Mouse (Mus musculus) adrenal gland, adult 8-10 months (tissue): ENCODE measurements around the gene Srp54c. TPM values are rescaled to one million over a fixed set of nuclear protein-coding genes. Genes with fewer than 3 reads are reported as not detected.
"Not testable (repeated sequence)": the region's sequence is repeated elsewhere in the genome, so short reads cannot be mapped to it uniquely, and the experiment has no call there.

Experiments
- DNase-seq: peaks from one replicate; pipeline ENCODE4 v3.0.0; 2022
- total RNA-seq, 4 experiments: library from RNA; stranded (reverse); gene quantifications; 2 replicates each; pipeline ENCODE4 v1.2.4; 2022

The Srp54c gene
- 10 to 100 TPM; 36.2 to 72.7 (median 50.0) TPM for total RNA-seq

GRCm38 (mm10) chr12:55229626-55230519 lies at the start of gene Srp54c:
Srp54c (plus strand) TSS chr12:55230168.
- DNase-seq: not testable (repeated sequence)

- DNase-seq: not testable (repeated sequence)
These were observed 42.3 kb upstream of the Srp54c start for GRCm38 (mm10) chr12:55187686-55188085.

GRCm38 (mm10) chr12:55189127-55189526 lies 40.8 kb upstream of the Srp54c start:
- DNase-seq: not testable (repeated sequence)

- DNase-seq: not testable (repeated sequence)
These were observed 30.7 kb upstream of the Srp54c start, which contains the start of gene 1700047I17Rik2 for GRCm38 (mm10) chr12:55199306-55199705. 1700047I17Rik2 (plus strand) TSS chr12:55199592.

- not testable (repeated sequence) for DNase-seq
These were observed 30.2 kb upstream of the Srp54c start for GRCm38 (mm10) chr12:55199799-55200198.

GRCm38 (mm10) chr12:55212944-55213343 lies 17.0 kb upstream of the Srp54c start:
- DNase-seq: not testable (repeated sequence)

GRCm38 (mm10) chr12:55230520-55230861 lies 523 bp downstream of the Srp54c start:
- not testable (repeated sequence) for DNase-seq

GRCm38 (mm10) chr12:55242243-55242642 lies 12.3 kb downstream of the Srp54c start:
- DNase-seq: not testable (repeated sequence)

GRCm38 (mm10) chr12:55261950-55262349 lies 32.0 kb downstream of the Srp54c start:
- not testable (repeated sequence) for DNase-seq

GRCm38 (mm10) chr12:55263385-55263784 lies 33.4 kb downstream of the Srp54c start:
- DNase-seq: not testable (repeated sequence)

GRCm38 (mm10) chr12:55272243-55272642 lies 42.3 kb downstream of the Srp54c start:
- DNase-seq: no peak

- DNase-seq: not testable (repeated sequence)
These were observed 47.6 kb downstream of the Srp54c start for GRCm38 (mm10) chr12:55277583-55277982.

- no peak for DNase-seq
These were observed 68.1 kb downstream of the Srp54c start for GRCm38 (mm10) chr12:55298112-55298511.

GRCm38 (mm10) chr12:55299336-55299735 lies 69.4 kb downstream of the Srp54c start, which contains the start of gene 1110008L16Rik:
1110008L16Rik (plus strand) TSS chr12:55299577.
- no peak for DNase-seq

- no peak for DNase-seq
These were observed 70.9 kb downstream of the Srp54c start for GRCm38 (mm10) chr12:55300820-55301351.

- DNase-seq: no peak
These were observed 71.7 kb downstream of the Srp54c start for GRCm38 (mm10) chr12:55301472-55302300.

- DNase-seq: peak; percentile 90
These were observed 72.8 kb downstream of the Srp54c start, which contains the start of gene Ppp2r3c for GRCm38 (mm10) chr12:55302485-55303441. Ppp2r3c (minus strand) TSS chr12:55302998.

- no peak for DNase-seq
These were observed 76.4 kb downstream of the Srp54c start for GRCm38 (mm10) chr12:55306371-55306770.

GRCm38 (mm10) chr12:55307566-55307965 lies 77.6 kb downstream of the Srp54c start:
- no peak for DNase-seq

- DNase-seq: no peak
These were observed 78.8 kb downstream of the Srp54c start for GRCm38 (mm10) chr12:55308731-55309130.

- DNase-seq: no peak
These were observed 79.5 kb downstream of the Srp54c start for GRCm38 (mm10) chr12:55309501-55309900.
